Mouse (Mus musculus) monocyte, adult 5-6 weeks (primary cell): ENCODE measurements around the gene Rxfp1. TPM values are rescaled to one million over a fixed set of nuclear protein-coding genes. Genes with fewer than 3 reads are reported as not detected.
"Not testable (repeated sequence)": the region's sequence is repeated elsewhere in the genome, so short reads cannot be mapped to it uniquely, and the experiment has no call there.

Experiments
- ATAC-seq: fragments of 153-309, 156-312 bp; replicated peaks from 2 replicates; pipeline ENCODE4 v1.8.0; 2017; ENCODE audit warnings: mild to moderate bottlenecking; ENCODE audit not compliant: low TSS enrichment, insufficient number of reproducible peaks, severe bottlenecking, poor library complexity, low FRiP score
- total RNA-seq: library from RNA; stranded (forward); fragments of 200-1000, 200-491, 200-594 nt; gene quantifications from 3 replicates; pipeline ENCODE4 v1.2.3, GENCODE M21; 2017

Gene Rxfp1
- total RNA-seq = 0.10 TPM in 1 of 3 replicates, not detected in the others

DNA sequence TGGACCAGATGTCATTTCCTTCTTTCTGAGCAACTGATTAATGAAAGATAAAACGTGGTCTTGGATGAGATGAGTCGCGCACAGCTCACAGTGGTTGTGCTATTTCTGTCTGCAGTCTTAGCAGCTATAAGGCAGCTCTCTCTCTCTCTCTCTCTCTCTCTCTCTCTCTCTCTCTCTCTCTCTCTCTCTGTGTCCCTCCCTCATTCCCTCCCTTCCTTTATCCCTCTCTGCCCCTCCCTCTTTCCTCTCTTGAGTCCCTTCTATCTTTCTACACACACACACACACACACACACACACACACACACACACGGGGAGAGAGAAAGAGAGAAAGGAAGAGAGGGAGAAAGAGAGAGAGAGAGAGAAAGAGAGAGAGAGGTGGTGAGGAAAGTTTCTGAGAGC is at the start of gene Rxfp1:
Rxfp1 (minus strand) TSS at position 101 of the 400 bp plus-strand sequence.
- no peak for ATAC-seq

DNA sequence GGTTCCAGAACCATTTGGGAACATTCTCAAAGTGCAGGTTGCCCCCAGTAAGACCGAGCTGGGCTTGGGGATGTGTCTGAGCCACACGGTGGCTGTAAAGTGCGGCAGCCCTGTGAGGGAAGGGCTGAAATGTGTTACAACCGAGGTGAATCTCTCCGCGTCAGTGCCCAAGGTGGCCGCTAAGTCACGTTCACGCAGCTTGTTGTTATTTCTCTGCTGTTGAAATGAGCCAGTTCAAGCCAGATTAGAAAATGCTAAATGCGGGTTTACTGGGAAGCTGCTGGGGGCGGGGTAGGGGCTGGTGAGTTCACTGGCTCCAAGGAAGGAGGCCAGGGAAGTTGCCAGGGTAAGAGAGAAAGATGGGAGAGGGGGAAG is 46.7 kb upstream of the Rxfp1 start:
- no peak for ATAC-seq

DNA sequence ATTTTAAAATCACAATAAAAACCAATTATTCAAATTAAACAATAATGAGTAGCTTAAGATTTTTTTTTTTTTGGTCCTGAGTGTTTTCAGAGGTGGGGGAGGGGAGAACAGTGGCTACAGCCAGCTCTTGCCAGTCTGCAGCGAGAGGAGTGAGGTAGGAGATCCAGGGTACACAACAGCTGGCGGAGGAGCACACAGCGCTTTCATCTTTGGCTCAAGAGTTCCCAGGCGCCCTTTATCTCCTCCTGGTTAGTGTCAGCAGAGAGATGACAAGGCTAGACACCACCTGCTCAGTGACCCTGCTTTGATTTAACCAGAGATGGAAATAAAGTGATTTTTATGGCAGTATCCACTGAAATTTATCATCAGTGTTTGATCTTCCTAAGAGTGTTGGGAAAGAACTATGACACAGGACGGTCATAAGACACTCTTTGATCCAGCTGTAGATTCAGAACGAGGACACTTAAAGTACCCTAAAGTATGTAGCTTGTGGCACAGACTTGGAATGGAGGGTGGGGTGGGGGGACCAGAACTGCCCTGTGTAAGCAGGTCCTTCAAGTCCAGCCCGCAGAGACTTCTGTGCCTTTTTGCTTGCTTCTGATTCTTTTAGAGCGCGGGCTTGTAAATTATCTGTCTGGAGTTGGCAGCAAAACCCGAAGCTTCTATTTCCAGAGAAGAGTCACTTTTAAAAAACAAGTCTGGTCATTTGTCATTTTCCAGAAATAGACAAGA is 46.1 kb upstream of the Rxfp1 start:
- ATAC-seq = no peak

DNA sequence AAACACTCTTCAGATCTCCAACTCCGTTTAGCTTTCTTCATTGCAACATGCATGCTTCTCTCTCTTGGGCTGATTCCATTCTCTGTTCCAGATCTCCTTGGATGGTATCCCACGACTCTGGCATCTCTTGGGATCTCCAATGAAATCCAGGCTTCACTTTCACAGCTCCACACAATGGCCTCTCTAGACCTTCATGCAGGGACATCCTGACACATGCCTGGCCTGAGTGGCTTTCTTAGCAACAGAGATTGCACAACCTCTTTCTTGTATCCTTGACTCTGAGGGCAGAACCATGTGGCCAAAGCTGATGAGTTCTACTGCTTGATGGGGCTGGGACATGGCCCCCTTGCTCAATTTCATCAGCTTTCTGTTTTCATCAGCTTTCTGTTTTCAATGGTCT is 35.0 kb upstream of the Rxfp1 start:
- ATAC-seq = no peak

DNA sequence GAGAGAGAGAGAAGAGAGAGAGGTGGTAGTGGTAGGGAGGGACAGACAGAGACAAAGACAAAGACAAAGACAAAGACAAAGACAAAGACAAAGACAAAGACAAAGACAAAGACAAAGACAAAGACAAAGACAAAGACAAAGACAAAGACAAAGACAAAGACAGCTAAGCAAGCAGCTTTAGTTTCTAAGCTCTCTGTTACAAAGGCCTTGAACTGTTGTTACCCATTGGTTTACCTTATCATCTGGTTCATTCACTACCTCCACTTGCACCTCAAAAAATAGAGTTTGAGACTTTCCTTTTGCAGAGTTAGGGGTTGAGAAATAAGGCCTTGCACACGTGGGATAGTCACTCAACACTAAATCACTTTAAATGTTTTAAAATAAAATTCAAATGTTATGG is 16.1 kb upstream of the Rxfp1 start:
- ATAC-seq = no peak

DNA sequence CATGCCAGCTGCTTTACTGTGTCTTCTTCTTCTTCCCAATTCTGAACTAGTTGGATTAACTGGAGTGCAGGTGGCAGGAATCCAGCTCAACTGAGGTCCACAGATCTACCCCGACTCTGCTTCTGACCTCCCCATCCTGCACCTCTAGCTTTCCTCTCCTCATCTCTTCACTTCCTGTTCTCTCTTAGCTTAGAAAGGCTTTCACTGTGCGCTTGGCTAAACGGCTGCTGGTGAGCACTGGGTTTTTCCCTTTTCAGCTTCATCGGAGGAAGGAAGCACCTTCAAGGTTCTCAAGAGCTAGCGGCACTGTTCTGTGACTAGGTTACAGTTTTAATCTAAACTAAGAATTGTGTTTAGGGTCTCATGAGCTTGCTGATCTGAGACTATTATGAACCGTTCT is 8.9 kb upstream of the Rxfp1 start:
- ATAC-seq = no peak

DNA sequence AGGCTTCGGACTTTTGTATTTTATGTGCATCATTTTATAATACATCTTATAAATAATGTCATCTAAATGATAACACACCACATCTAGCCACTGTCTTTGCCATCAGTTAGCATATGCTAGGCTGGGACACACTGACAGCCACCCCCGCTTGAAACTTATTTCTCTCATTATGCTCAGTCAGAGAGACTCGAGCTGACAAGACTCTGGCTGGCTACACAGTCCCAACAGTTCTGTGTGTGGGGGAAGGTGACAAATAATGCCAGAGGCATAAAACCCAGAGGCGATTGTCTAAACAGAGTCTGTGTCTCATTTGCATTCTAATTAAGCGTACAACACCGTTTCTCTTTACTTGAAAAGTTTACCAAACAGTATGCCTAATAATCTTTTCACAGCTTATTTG is 7.4 kb upstream of the Rxfp1 start:
- ATAC-seq = no peak

DNA sequence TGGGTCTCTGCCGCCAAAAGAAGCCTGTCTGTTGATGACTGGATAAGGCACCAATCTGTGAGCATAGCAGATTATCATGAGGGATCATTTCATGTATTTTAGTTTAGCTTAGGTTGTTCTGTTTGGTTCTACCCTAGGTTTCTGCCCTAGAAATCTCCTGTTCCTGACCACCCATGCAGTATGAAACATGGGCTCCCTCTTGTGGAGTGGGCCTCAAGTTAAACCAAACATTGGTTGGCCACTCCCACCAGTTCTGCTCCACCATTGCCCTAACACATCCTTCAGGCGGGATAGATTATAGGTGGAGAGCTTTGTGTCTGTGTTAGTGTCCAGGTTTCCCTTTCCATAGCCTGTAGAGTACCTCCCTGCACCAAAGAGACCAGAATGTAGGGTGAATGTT is 6.7 kb upstream of the Rxfp1 start:
- ATAC-seq = no peak

DNA sequence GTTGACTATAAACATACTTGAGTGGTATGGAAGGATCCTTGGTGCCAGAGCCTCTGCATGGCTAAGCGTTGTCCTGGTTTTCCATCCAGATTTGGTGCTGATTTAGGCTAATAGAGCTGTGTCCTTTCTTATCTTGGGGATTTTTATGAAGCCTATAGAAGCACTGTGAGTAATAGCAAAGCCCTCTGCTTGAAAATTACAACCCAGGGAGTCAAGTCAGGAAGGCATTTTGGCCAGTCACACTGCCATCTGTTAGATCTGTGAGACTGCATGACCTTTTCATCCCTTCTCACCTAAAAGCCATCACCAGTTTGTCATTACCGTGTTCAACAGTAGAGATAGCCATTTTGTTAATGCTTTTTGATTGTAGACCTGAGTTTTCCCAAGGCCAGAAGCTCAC is 2.7 kb upstream of the Rxfp1 start:
- no peak for ATAC-seq

DNA sequence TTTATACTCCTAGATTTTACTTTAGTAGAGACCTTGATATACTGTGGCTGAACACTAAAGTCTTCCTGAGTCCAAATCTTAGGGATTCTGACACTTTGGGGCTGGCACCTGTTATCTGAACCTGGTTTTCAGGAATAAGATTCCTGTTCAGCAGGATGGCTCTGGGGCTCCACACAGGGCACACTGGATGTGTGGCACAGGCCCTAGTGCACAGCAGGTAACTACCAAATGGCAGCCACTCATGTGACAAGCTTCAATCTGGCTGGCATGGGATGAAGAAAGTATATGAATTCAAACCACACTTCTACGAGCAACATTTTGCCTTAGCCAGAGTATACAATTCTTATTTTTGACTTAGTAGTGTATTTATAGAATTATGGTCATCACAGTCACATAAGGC is 771 bp upstream of the Rxfp1 start:
- no peak for ATAC-seq

DNA sequence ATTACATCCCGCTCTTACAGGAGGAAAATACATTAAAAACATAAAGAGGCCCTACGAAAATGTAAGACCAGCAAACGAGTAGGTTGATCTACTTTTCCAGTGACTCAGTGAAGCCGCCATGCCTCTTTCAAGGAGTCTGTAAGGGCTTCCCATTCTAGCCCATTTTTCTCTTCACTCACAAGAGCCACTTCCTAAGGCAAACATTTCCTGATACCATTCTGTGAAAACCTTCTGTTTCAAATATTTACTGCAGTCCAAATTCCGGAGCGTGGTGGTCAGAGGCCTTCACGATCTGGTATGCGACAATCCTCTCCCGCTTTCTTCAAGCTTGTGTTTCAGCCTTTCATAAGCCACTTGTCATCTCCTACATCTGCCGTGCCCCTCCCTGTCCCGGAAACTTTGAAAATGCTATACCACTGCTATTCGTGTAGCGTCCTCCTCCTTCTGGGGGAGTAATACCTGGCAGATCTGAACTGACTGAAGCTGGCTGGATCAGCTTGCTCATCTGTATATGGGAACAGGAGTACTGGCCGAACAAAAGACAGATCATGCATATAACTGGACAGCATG is 11.1 kb downstream of the Rxfp1 start:
- ATAC-seq = no peak

DNA sequence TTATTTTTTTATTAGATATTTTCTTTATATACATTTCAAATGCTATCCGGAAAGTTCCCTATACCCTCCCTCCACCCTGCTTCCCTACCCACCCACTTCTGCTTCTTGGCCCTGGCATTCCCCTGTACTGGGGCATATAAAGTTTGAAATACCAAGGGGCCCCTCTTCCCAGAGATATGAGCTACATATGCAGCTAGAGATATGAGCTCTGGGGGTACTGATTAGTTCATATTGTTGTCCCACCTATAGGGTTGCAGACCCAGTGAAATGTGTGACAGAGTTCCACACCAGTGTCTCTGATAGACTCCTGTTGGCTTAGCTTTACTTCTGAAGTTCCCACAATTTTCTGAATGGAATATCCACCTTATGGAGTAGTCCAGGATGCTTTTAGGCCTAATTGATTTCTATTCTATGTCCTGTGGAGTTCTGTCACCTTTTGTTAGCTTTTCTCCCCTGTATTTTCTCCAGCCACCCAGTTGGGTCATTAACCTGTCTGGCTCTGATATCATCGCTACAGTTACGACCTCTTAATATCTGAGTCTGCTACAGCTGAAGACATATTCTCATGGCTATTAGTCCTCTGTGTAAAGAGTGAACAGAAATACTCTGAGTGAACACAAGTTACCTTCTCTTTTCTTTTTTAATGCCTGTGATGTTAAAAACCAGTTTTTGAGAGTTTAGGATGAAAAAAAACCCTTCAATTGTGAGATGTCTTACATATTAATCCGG is 16.8 kb downstream of the Rxfp1 start:
- ATAC-seq = no peak

DNA sequence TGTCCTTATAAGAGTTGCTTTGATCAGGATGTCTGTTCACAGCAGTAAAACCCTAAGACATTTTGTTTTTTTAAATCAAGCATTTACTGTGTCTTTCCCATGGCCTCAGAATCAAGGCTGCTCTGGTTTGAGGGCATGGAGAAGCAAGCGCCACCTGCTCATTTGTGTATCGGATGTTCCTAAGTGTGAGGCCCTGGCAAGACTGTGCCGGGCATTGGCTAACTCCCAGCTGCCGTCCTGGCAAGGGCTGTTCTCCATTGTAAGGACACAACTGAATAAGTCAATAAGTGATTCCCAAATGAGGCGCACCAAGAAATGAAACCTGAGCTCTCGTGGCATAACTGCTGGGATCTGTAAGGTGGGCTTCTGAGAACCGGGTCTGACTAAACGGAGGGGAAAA is 31.2 kb downstream of the Rxfp1 start:
- no peak for ATAC-seq

DNA sequence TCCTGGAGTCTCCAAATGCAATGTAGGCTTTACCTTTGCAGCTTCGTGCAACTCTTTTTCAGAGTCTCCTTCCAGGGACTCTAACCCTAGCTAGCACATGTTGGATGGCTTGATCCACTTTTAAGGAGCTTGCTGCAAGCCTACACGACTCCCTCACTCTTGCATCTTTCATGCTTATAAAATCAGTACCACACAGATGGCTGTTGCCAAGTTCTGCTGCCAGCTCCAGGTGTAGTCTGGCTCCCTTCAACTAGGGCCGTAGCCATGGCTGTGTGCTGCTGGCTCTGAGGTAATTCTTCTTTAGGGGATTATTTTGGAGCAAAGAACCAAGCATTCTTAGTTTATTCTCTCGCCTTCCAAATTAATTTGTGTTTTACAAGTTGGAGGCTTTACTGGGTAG is 34.5 kb downstream of the Rxfp1 start:
- ATAC-seq = no peak

DNA sequence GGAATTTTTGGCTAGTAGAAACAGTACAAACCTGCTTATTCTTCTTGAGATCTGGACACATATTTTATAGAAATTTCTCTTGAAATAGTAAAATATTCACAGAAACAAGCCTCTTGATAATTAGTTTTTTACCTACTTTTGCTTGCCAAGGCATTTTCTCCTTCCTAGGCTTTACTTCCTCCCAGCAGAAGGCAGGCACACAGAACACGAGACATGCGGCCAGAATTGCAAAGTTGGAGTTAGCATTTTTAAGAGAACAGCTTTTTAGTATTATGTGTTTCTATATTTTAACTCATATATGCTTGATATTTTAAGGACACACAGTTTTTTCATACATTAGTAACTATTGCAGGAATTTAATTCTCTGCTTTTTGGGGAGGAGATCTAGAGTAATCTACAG is 45.7 kb downstream of the Rxfp1 start:
- no peak for ATAC-seq

DNA sequence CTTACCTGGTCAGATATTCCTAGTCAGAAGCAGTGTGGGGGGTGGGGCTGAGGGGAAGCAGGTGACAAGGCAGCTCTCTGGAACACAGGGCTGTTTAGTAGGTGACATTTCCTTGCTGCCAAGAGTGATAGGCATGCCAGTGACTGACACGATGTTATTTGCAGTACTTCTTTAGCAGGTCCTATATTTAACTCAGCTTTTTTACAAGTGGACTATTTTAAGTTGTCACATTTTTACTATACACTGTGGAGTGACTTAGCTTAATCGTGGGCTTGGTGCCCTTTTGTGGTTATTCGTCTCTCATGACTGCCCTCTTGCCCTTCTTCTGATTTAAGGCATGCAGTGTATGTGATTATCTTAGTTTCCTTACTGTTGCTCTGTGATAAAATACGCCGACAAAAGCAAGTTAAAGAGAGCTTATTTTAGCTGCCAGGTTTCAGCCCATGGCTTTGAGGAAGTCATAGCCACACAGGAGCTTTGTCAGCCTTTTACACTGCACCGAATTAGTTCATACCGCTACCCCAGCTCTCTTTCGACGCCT is 47.5 kb downstream of the Rxfp1 start:
- ATAC-seq = no peak

DNA sequence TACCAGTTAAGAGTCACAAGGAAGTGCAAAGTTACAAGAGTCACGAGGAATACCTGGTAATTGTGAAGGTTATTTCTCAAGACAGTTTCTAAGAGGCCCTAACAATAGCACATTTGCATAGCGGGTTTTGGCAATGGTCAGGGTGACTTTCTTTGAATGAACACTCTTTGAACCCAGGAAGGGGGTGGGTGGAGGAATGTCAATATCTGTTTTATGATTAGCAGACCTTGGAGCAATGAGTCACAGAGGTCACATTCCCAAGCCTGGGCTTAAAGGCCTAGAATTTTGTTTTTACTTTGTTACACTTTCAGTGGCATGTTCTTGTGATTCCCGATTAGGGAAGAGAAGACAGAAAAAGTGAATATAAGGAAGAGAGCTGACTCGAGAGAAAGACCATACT is 49.6 kb downstream of the Rxfp1 start:
- ATAC-seq = not testable (repeated sequence)

DNA sequence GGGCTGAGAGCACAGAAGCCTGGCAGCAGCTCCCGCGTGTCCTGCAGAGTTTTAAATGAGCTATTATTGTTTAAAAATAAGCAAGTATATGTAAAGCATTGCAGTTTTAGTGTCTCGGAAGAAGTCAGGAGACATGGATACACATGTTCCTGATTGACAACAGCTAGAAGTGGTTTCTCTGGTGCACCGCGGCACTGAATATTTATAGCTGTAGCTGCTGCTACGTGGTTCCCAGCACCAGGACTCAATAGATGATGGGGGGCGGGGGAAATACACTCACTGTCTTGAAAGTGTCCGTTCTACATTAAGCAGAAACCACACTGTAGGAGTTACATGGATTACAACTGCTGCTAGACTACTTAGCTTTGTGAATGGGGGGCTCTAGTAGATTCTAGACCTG is 54.2 kb downstream of the Rxfp1 start:
- no peak for ATAC-seq

DNA sequence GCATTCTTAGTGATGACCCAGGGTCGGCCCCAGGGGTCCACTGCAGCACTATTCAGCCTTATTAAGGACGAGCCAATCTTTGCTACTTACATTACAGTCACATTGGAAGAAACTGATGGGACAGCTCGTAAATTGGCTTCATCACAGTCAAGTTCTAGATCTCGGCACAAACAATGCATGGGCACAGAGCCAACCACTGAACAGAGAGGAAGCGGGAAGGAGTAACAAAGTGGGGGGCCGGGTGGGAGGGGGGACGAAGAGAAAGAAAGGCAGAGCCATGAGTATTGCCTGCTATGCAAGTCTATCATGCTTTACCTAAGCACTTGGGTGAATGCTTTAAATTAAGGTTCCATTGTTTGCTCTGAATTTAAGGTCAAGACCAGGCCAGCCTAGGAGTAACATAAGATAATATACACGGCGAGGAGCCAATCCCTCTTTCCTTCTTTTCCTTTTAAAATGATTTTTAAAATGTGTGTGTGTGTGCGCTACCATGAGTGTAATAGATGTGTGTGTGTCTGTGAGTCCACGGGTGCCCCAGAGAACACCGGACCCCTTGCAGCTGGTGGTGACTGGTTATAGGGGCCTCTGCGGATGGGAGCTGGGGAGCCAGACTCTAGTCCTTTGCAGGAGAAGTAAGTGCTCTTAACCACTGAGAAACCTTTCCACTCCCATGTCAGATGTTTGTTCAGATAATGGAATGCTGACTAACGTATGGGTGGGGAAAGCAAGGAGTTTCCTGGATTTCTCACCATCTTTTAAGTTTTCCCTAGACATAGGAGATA is 55.1 kb downstream of the Rxfp1 start:
- ATAC-seq = no peak
